Mouse (Mus musculus) neural tube, embryonic 11.5 days (tissue): Measurements from ENCODE around the gene Lingo3. TPM values are rescaled to one million over a fixed set of nuclear protein-coding genes. Genes with fewer than 3 reads are reported as not detected.

ENCODE experiments used
- ATAC-seq: fragments of 200-750 bp; cut with Nextera tagmentation; 2 replicates; pipeline ENCODE4 v1.8.0; 2017; ENCODE audit warnings: moderate number of reproducible peaks, mild to moderate bottlenecking, moderate TSS enrichment, moderate library complexity; ENCODE audit not compliant: insufficient read depth, low FRiP score, low TSS enrichment
- DNase-seq: peaks from one replicate; pipeline ENCODE4 v3.0.0-alpha.2; 2015; ENCODE audit warnings: low spot score
- H3K27ac ChIP-seq: fragments of 300-500 bp; sonication (generic); 2 replicates; pipeline ENCODE4 v1.5.1; 2014; ENCODE audit warnings: low read depth, mild to moderate bottlenecking, low read length
- H3K27me3 ChIP-seq: fragments of 300-500 bp; sonication (generic); 2 replicates; pipeline ENCODE4 v1.6.1; 2014; ENCODE audit warnings: mild to moderate bottlenecking, low read length, mixed read lengths; ENCODE audit not compliant: control insufficient read depth, insufficient read depth
- H3K36me3 ChIP-seq: fragments of 300-500 bp; sonication (generic); 2 replicates; pipeline ENCODE4 v1.6.1; 2014; ENCODE audit warnings: mild to moderate bottlenecking, low read length, moderate library complexity, mixed read lengths; ENCODE audit not compliant: control insufficient read depth, insufficient read depth
- H3K4me1 ChIP-seq: fragments of 300-500 bp; sonication (generic); 2 replicates; pipeline ENCODE4 v1.6.1; 2014; ENCODE audit warnings: low read length, mixed read lengths; ENCODE audit not compliant: control insufficient read depth, insufficient read depth
- H3K4me2 ChIP-seq: fragments of 300-500 bp; sonication (generic); 2 replicates; pipeline ENCODE4 v1.6.1; 2014; ENCODE audit warnings: low read depth, mild to moderate bottlenecking, moderate library complexity
- H3K4me3 ChIP-seq: fragments of 300-500 bp; sonication (generic); 2 replicates; pipeline ENCODE4 v1.5.1; 2014; ENCODE audit warnings: low read depth, low read length
- H3K9ac ChIP-seq: fragments of 300-500 bp; sonication (generic); 2 replicates; pipeline ENCODE4 v1.6.1; 2014; ENCODE audit warnings: mild to moderate bottlenecking, low read length
- H3K9me3 ChIP-seq: fragments of 300-500 bp; sonication (generic); 2 replicates; pipeline ENCODE4 v1.6.1; 2016; ENCODE audit warnings: low read length; ENCODE audit not compliant: control insufficient read depth
- WGBS: fragments of 180-500 bp; shearing (Covaris S2); extraction: QIAGEN DNeasy Blood & Tissue Kit; methylation state at CpG from one replicate; pipeline ENCODE4 v1.1.7; 2014; 5-methylcytosine and 5-hydroxymethylcytosine counted together
- polyA plus RNA-seq: library from polyadenylated mRNA; unstranded; fragments of >200 nt; fragmentation: Nextera tagmentation; extraction: Ambion mirVana; gene quantifications from 2 replicates; pipeline ENCODE4 v1.2.1, GENCODE M21; 2014

Lingo3 gene
- polyA plus RNA-seq, 1 experiment from 2014 or later = 0.40 TPM

- no peak overlapping the region for H3K4me2 ChIP-seq
- 87% methylated on average over 3 of the region's 3 CpGs for WGBS
- ATAC-seq = no peak
- no peak overlapping the region for H3K4me3 ChIP-seq
- peaks cover 19% of the 10 kb centered on the region for H3K4me1 ChIP-seq
- H3K9me3 ChIP-seq = no peaks in the 10 kb centered on the region
- H3K36me3 ChIP-seq = peaks cover 33% of the 10 kb centered on the region
- no peak overlapping the region for H3K9ac ChIP-seq
- H3K27me3 ChIP-seq = no peaks in the 10 kb centered on the region; the same call in 1 of the 2 replicates
- no peak overlapping the region for H3K27ac ChIP-seq
- DNase-seq = no peak
Observed at GRCm38 (mm10) chr10:80802996-80803395, 40.8 kb downstream of the Lingo3 start.

- no peaks in the 10 kb centered on the region; the same call in 1 of the 2 replicates for H3K27me3 ChIP-seq
- H3K27ac ChIP-seq = no peak overlapping the region
- DNase-seq (no peak), ATAC-seq (no peak)
- H3K4me1 ChIP-seq = peaks cover 20% of the 10 kb centered on the region
- no peaks in the 10 kb centered on the region for H3K9me3 ChIP-seq
- H3K4me3 ChIP-seq = no peak overlapping the region
- WGBS = 92% methylated on average over 10 of the region's 10 CpGs
- no peak overlapping the region for H3K4me2 ChIP-seq
- H3K36me3 ChIP-seq = peaks cover 33% of the 10 kb centered on the region
- H3K9ac ChIP-seq = no peak overlapping the region
Observed at GRCm38 (mm10) chr10:80802204-80802912, 41.5 kb downstream of the Lingo3 start.

- no peak for ATAC-seq
- H3K4me1 ChIP-seq = peaks cover 18% of the 10 kb centered on the region
- no peaks in the 10 kb centered on the region for H3K9me3 ChIP-seq
Observed at GRCm38 (mm10) chr10:80799070-80799566, 44.7 kb downstream of the Lingo3 start.

GRCm38 (mm10) chr10:80798150-80799006 lies 45.5 kb downstream of the Lingo3 start, which contains the start of the genes Sf3a2 and Plekhj1:
Sf3a2 (plus strand) TSS chr10:80798198.
Plekhj1 (minus strand) TSS chr10:80798626.
- H3K4me3 ChIP-seq = peak within 1 kb of the TSS; percentile 92
- under 1% methylated on average over 104 of the region's 104 CpGs for WGBS
- H3K4me1 ChIP-seq = peaks cover 18% of the 10 kb centered on the region
- peak within 1 kb of the TSS; percentile 95 for H3K27ac ChIP-seq
- peaks cover 29% of the 10 kb centered on the region for H3K36me3 ChIP-seq
- no peaks in the 10 kb centered on the region for H3K27me3 ChIP-seq
- ATAC-seq (peak; percentile 85), DNase-seq (peak; percentile 97)
- H3K9me3 ChIP-seq = no peaks in the 10 kb centered on the region
- peak within 1 kb of the TSS; percentile 93 for H3K9ac ChIP-seq
- peak within 1 kb of the TSS; percentile 84 for H3K4me2 ChIP-seq

More at GRCm38 (mm10) chr10:80799070-80799566, 44.7 kb downstream of the Lingo3 start:
- no peaks in the 10 kb centered on the region for H3K27me3 ChIP-seq
- DNase-seq = no peak
- peak overlapping the region; percentile 93 for H3K9ac ChIP-seq
- WGBS = 2% methylated on average over 18 of the region's 18 CpGs
- peak overlapping the region; percentile 84 for H3K4me2 ChIP-seq
- peak overlapping the region; percentile 92 for H3K4me3 ChIP-seq
- H3K36me3 ChIP-seq = peaks cover 33% of the 10 kb centered on the region
- H3K27ac ChIP-seq = peak overlapping the region; percentile 95

GRCm38 (mm10) chr10:80797186-80798149 lies 46.4 kb downstream of the Lingo3 start:
- Histone ChIP-seq H3K4me2 (peak overlapping the region; percentile 84), H3K27me3 (no peaks in the 10 kb centered on the region), H3K27ac (peak overlapping the region; percentile 95), H3K9ac (peak overlapping the region; percentile 93), H3K4me1 (peaks cover 18% of the 10 kb centered on the region), H3K36me3 (peaks cover 24% of the 10 kb centered on the region), H3K9me3 (no peaks in the 10 kb centered on the region), H3K4me3 (peak overlapping the region; percentile 92)
- WGBS = 4% methylated on average over 46 of the region's 59 CpGs
- ATAC-seq (peak; percentile 75), DNase-seq (no peak)

GRCm38 (mm10) chr10:80796307-80796848 lies 47.5 kb downstream of the Lingo3 start:
- H3K4me1 ChIP-seq = peaks cover 18% of the 10 kb centered on the region
- no peak overlapping the region for H3K27ac ChIP-seq
- no peak overlapping the region; the same call in none of the 2 replicates for H3K9ac ChIP-seq
- peak overlapping the region; percentile 92 for H3K4me3 ChIP-seq
- H3K9me3 ChIP-seq = no peaks in the 10 kb centered on the region
- peaks cover 15% of the 10 kb centered on the region for H3K36me3 ChIP-seq
- DNase-seq (no peak), ATAC-seq (no peak)
- peak overlapping the region; percentile 84 for H3K4me2 ChIP-seq
- H3K27me3 ChIP-seq = no peaks in the 10 kb centered on the region
- WGBS = 89% methylated on average over 9 of the region's 9 CpGs

- Histone ChIP-seq H3K27ac (no peak overlapping the region), H3K9me3 (no peaks in the 10 kb centered on the region), H3K4me2 (no peak overlapping the region), H3K9ac (no peak overlapping the region), H3K4me1 (peaks cover 16% of the 10 kb centered on the region), H3K36me3 (peaks cover 25% of the 10 kb centered on the region), H3K27me3 (no peaks in the 10 kb centered on the region), H3K4me3 (no peak overlapping the region)
- DNase-seq (no peak), ATAC-seq (no peak)
- WGBS = 91% methylated on average over 8 of the region's 8 CpGs
Observed at GRCm38 (mm10) chr10:80794750-80795149, 49.1 kb downstream of the Lingo3 start.
